Mouse (Mus musculus) 416B (cell line): ENCODE measurements around the gene Shank3.

Source experiments
- DNase-seq: peaks from one replicate; pipeline ENCODE4 v3.0.0; 2011; ENCODE audit warnings: low read depth

Shank3 gene

GRCm38 (mm10) chr15:89557179-89557995, 58.0 kb downstream of the Shank3 start:
- no peak for DNase-seq

DNA sequence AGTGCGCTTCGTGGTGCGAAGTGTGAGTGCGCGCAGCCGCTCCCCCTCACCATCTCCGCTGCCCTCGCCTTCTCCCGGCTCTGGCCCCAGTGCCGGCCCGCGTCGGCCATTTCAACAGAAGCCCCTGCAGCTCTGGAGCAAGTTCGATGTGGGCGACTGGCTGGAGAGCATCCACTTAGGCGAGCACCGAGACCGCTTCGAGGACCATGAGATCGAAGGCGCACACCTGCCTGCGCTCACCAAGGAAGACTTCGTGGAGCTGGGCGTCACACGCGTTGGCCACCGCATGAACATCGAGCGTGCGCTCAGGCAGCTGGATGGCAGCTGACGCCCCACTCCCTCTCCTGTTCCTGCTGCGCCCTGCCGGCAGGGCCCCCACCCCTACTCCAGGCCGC, 58.6 kb downstream of the Shank3 start:
- DNase-seq: no peak

- DNase-seq: no peak
Measured at GRCm38 (mm10) chr15:89559202-89559731, 59.8 kb downstream of the Shank3 start.

- no peak for DNase-seq
Measured at GRCm38 (mm10) chr15:89568114-89568513, 68.7 kb downstream of the Shank3 start, which contains the start of gene Acr. Gene Acr (plus strand): TSS chr15:89568326.

DNA sequence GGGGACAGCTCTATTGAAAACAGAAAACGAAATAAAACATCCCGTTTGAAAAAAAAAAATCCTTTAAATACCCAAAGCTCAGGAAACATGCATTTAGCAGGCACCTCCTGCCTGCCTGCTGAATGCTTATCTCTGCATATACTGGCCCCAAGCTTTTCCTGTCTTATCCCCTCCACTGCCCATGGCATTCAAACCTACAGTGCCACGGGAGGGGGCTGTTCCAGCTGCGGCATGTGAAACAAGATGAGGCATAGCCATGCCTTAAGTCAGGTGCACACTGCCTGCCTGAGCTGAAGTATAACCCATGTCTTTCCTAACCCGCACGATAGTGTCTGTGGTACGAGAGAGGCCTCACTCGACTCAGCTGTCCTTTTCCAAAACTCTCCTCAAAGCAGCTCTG, 72.7 kb downstream of the Shank3 start:
- peak; percentile 83 for DNase-seq

DNA sequence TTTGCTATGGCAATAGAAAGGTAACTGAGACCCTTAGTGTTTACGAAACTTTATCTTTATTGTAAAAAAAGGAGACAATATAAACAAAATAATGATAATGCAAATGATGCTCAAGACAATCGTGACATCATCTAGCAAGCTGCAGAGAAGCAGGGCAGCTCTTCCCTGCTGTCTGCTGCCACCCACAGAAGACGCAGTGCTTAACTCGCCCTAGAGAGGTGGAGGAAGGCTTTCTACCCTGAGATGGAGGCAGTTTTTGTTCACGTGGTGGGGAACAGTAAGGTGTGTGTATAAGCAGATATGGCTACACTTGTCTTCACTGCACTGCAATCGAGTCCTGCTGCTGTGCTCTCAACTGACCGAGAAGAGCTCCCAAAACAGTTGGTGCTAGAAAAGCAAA, 83.1 kb downstream of the Shank3 start:
- no peak for DNase-seq

DNA sequence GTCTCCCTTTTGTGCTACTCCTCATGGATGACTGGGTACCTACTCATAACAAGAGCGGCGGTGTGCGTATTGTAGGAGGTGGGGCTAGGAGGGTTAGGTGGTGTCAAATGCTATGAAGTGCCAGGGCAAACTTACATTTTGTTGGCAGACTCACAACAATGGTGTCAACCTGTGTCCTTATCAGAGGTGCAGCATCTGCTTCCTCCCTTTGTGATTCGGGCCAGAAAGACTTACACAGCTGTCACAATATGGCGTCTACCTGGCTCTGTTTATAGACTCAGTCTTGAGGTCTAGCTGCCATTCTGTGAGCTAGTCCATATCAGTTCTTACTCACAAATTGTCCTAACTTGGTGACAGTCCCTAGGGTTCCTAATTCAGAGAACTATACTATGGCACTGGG, 85.7 kb downstream of the Shank3 start:
- peak; percentile 14 for DNase-seq

DNA sequence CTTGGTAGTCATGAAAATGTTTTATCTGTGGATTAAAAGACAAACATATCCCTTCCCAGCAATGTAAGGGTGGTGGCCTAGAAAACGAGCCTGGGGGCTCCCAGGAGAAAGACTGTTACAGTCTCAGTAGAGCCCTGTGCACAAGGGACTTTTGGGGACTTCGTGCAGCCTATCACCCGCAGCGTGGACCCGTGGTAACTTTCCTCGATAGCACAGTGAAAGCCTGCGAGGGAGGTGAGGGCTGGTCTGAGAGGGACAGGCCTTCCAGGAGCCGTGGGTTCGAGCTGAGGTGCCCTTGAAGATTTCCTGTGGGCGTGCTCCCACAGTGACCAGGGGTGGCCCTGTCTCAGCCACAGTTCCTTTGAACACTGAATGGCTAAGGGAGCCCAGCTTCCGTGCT, 86.2 kb downstream of the Shank3 start:
- DNase-seq: no peak

GRCm38 (mm10) chr15:89589146-89589545, 89.7 kb downstream of the Shank3 start:
- no peak for DNase-seq

DNA sequence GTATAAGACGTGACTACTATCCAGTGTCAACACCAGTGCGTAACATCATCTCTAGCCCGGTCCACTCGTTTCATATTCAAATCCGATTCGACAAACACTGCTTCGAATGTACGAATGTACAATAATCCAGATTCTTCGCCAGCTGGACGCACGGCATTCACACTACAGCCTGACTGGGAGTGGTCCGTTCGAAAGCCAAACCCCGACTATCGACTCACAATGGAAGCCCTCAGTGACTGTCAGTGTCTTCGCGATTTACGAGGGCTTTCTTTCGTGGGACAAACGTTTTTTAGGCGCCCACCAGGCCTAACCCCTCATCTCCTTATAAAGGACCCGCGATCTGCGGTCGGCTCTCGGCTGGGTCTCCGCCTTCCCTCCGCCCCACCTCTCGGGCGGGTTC, 91.9 kb downstream of the Shank3 start:
- no peak for DNase-seq

GRCm38 (mm10) chr15:89591723-89592455, 92.5 kb downstream of the Shank3 start, which contains the start of gene Rabl2:
Gene Rabl2 (minus strand): TSS chr15:89591923.
- peak; percentile 92 for DNase-seq

DNA sequence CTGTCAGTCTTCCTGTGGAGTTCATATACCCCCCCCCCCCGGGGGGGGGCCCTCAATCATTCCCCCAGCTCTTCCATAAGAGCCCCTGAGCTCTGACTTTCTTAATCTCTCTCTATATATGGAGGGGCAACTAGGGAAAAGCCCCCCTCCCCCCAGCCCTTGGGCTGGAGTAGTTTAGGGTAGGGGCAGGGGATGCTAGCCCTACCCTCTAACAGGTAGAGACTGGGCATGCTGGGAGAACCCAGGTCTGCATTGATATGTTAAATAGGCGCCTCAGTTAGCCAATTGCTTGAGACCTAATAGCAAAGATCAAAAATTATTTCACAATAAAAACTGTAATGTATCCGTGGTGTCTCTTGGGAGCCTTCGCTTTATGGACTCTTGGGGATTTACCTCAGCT, 93.1 kb downstream of the Shank3 start:
- no peak for DNase-seq

DNA sequence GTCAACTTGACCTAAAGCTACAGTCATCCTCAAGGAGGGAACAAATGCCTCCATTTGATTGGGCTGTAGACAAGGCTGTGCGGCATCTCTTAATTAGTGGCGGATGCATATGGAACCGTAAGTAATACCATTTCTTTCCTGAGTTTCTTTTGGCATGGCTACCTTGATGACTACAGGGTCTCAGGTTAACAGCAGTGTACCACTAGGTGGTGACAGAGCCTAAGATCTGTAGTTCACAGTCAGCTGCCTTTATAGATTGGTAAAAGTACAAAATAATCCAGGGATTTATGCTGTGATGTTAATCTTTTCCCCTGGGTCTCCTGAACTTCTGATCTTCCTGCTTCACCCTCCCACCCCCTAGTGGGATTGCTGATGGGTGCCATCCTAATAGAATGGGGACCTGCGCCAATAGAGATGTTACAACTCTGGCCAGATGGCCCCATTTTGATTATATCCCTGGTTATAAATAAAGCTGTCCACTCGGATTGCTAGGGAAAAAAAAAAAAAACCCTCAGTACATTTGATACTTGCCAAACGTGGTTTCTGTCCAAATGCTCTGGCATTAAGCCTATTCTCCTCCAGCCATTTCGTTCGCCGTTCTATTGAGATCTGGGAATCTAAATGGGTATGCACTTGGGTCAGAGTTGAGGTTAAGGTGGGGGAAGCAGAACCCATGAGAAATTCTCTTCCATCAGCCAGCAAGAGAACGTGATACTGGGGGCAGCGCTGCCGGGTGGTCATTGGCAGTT, 106.6 kb downstream of the Shank3 start:
- DNase-seq: peak; percentile 60

- peak; percentile 34 for DNase-seq
Measured at GRCm38 (mm10) chr15:89607480-89607879, 108.1 kb downstream of the Shank3 start.

GRCm38 (mm10) chr15:89607888-89608287, 108.5 kb downstream of the Shank3 start:
- DNase-seq: peak; percentile 52
